34 mouse cellular contexts compared by ENCODE assay signal in genomic region chr4:125880028-125880427, GRCm38 (mm10).
DNase-seq lines count a peak whose midpoint lies in the region; ATAC-seq lines count a peak whose summit lies in the region.
"Had no signal": no experiment of that assay in that cellular context is flagged by ENCODE, and none has a peak within 500 bp of the region (broad histone marks: within the 10 kb centered on the region; RNA-seq: fewer than 3 reads in every experiment).

No protein-coding gene starts in this region.

- 0 out of 2 replicates have a peak, but pooled peaks have one; percentile 33 for ATAC-seq in heart, embryonic 15.5 days (replicated peaks; ENCODE audit: insufficient number of reproducible peaks, insufficient read depth, low FRiP score, low read depth)
- ATAC-seq in hindbrain, embryonic 14.5 days (ENCODE audit: low FRiP score) = no peak
- no peak for ATAC-seq in hindbrain, embryonic 11.5 days (ENCODE audit: low FRiP score)
- peak; percentile 54; the same call in 1 of the 2 replicates for ATAC-seq in neural tube, embryonic 14.5 days (ENCODE audit: low read depth)
- no peak for ATAC-seq in neural tube, embryonic 15.5 days (ENCODE audit: low FRiP score)
- ATAC-seq: intestine, postnatal 0 days; lung, postnatal 0 days; midbrain, embryonic 16.5 days had no signal

- DNase-seq in adrenal gland, adult (ENCODE audit: inconsistent age in 2 of 2, low spot score in 1 of 2) = peak; percentile 18 to 48
- no peak for DNase-seq in adrenal gland, adult 18-20 months (ENCODE audit: low spot score in 2 of 2)
- DNase-seq in heart, adult 9 months (ENCODE audit: low spot score in 2 of 2) = no peak
- no peak for DNase-seq in hindbrain, embryonic 14.5 days (ENCODE audit: low spot score)
- DNase-seq in hindbrain, embryonic 11.5 days (ENCODE audit: low spot score) = no peak
- DNase-seq: adrenal gland, postnatal 14 days; cerebellum, adult 2 months; cerebellum, postnatal 14 days; gastrocnemius, postnatal 14 days; heart, postnatal 14 days; kidney, adult 9 months; kidney, postnatal 10 days; layer of hippocampus, postnatal 36 days; left cerebral cortex, postnatal 4 days; liver, embryonic 13.5 days; lung, adult 18-20 months; lung, postnatal 4 days; right cerebral cortex, postnatal 4 days; thymus, adult 18-20 months; thymus, postnatal 25 days had no signal

- H3K9me3 ChIP-seq in heart, embryonic 15.5 days (replicated peaks) = no peaks in the 10 kb centered on the region
- H3K9me3 ChIP-seq in hindbrain, embryonic 14.5 days (ENCODE audit: control insufficient read depth, low read length) = no peaks in the 10 kb centered on the region
- no peaks in the 10 kb centered on the region for H3K9me3 ChIP-seq in hindbrain, embryonic 11.5 days (ENCODE audit: control insufficient read depth, low read length)
- no peaks in the 10 kb centered on the region for H3K9me3 ChIP-seq in neural tube, embryonic 14.5 days (ENCODE audit: control insufficient read depth, low read length)
- no peaks in the 10 kb centered on the region for H3K9me3 ChIP-seq in neural tube, embryonic 15.5 days (replicated peaks)
- H3K9me3 ChIP-seq: forebrain, embryonic 12.5 days; limb, embryonic 15.5 days; liver, embryonic 13.5 days; megakaryocyte, embryonic 14.5 days had no signal

- H3K27me3 ChIP-seq in heart, embryonic 15.5 days = no peaks in the 10 kb centered on the region
- H3K27me3 ChIP-seq in hindbrain, embryonic 14.5 days (ENCODE audit: control insufficient read depth, insufficient read depth, low read length) = no peaks in the 10 kb centered on the region
- H3K27me3 ChIP-seq in hindbrain, embryonic 11.5 days (ENCODE audit: control insufficient read depth, insufficient read depth, low read length) = no peaks in the 10 kb centered on the region
- no peaks in the 10 kb centered on the region for H3K27me3 ChIP-seq in neural tube, embryonic 14.5 days (ENCODE audit: control insufficient read depth, insufficient read depth, low read length)
- no peaks in the 10 kb centered on the region for H3K27me3 ChIP-seq in neural tube, embryonic 15.5 days (replicated peaks)
- H3K27me3 ChIP-seq: limb, embryonic 15.5 days; liver, embryonic 13.5 days had no signal

- H3K36me3 ChIP-seq in heart, embryonic 15.5 days = no peaks in the 10 kb centered on the region
- H3K36me3 ChIP-seq in hindbrain, embryonic 14.5 days (replicated peaks; ENCODE audit: control insufficient read depth, insufficient read depth) = no peaks in the 10 kb centered on the region
- H3K36me3 ChIP-seq in hindbrain, embryonic 11.5 days (ENCODE audit: control insufficient read depth, insufficient read depth, low read length) = no peaks in the 10 kb centered on the region
- no peaks in the 10 kb centered on the region for H3K36me3 ChIP-seq in neural tube, embryonic 14.5 days (ENCODE audit: control insufficient read depth, insufficient read depth, low read length)
- no peaks in the 10 kb centered on the region for H3K36me3 ChIP-seq in neural tube, embryonic 15.5 days
- H3K36me3 ChIP-seq: forebrain, embryonic 12.5 days; G1E; limb, embryonic 15.5 days; liver, embryonic 13.5 days had no signal

- no peak overlapping the region for H3K27ac ChIP-seq in heart, embryonic 15.5 days
- peak overlapping the region; percentile 62 for H3K27ac ChIP-seq in hindbrain, embryonic 14.5 days
- no peak overlapping the region for H3K27ac ChIP-seq in hindbrain, embryonic 11.5 days (ENCODE audit: low read depth, low read length)
- H3K27ac ChIP-seq in neural tube, embryonic 14.5 days (ENCODE audit: low read depth, low read length) = peak overlapping the region; percentile 23; the same call in 1 of the 2 replicates
- H3K27ac ChIP-seq in neural tube, embryonic 15.5 days (replicated peaks) = no peak overlapping the region; the same call in 1 of the 2 replicates
- H3K27ac ChIP-seq: forebrain, embryonic 12.5 days; limb, embryonic 15.5 days; liver, embryonic 13.5 days; stomach, postnatal 0 days had no signal

- no peak overlapping the region for H3K4me3 ChIP-seq in heart, embryonic 15.5 days
- no peak overlapping the region for H3K4me3 ChIP-seq in hindbrain, embryonic 14.5 days (replicated peaks; ENCODE audit: low read length)
- no peak overlapping the region for H3K4me3 ChIP-seq in hindbrain, embryonic 11.5 days (ENCODE audit: low read depth, low read length)
- H3K4me3 ChIP-seq in neural tube, embryonic 14.5 days (ENCODE audit: low read depth, low read length) = no peak overlapping the region
- H3K4me3 ChIP-seq in neural tube, embryonic 15.5 days (replicated peaks) = no peak overlapping the region
- H3K4me3 ChIP-seq: erythroblast, embryonic 14.5 days; forebrain, embryonic 12.5 days; limb, embryonic 15.5 days; liver, embryonic 13.5 days; megakaryocyte, embryonic 14.5 days; myocyte had no signal

- WGBS in heart, embryonic 15.5 days = 53% methylated on average over 6 of the region's 6 CpGs
- 33% methylated on average over 6 of the region's 6 CpGs for WGBS in hindbrain, embryonic 14.5 days
- 58% methylated on average over 6 of the region's 6 CpGs for WGBS in hindbrain, embryonic 11.5 days
- 52% methylated on average over 6 of the region's 6 CpGs for WGBS in neural tube, embryonic 14.5 days
- 30% methylated on average over 6 of the region's 6 CpGs for WGBS in neural tube, embryonic 15.5 days

- H3K9ac ChIP-seq in heart, embryonic 15.5 days = no peak overlapping the region
- no peak overlapping the region for H3K9ac ChIP-seq in hindbrain, embryonic 14.5 days
- no peak overlapping the region for H3K9ac ChIP-seq in hindbrain, embryonic 11.5 days (ENCODE audit: low read depth, low read length)
- H3K9ac ChIP-seq in neural tube, embryonic 14.5 days (replicated peaks; ENCODE audit: low read depth, low read length) = no peak overlapping the region
- no peak overlapping the region for H3K9ac ChIP-seq in neural tube, embryonic 15.5 days (replicated peaks)
- H3K9ac ChIP-seq: forebrain, embryonic 12.5 days; limb, embryonic 15.5 days; liver, embryonic 13.5 days had no signal

- H3K4me2 ChIP-seq in heart, embryonic 15.5 days = no peak overlapping the region
- no peak overlapping the region for H3K4me2 ChIP-seq in hindbrain, embryonic 14.5 days (replicated peaks)
- H3K4me2 ChIP-seq in hindbrain, embryonic 11.5 days (replicated peaks; ENCODE audit: low read depth, low read length) = no peak overlapping the region
- no peak overlapping the region for H3K4me2 ChIP-seq in neural tube, embryonic 14.5 days (ENCODE audit: low read depth, low read length)
- H3K4me2 ChIP-seq in neural tube, embryonic 15.5 days = no peak overlapping the region
- H3K4me2 ChIP-seq: forebrain, embryonic 12.5 days; heart, embryonic 11.5 days; limb, embryonic 15.5 days; liver, embryonic 13.5 days had no signal

- peaks cover 14% of the 10 kb centered on the region for H3K4me1 ChIP-seq in heart, embryonic 15.5 days (replicated peaks)
- H3K4me1 ChIP-seq in hindbrain, embryonic 14.5 days (replicated peaks; ENCODE audit: control insufficient read depth, insufficient read depth, low read length) = peaks cover 25% of the 10 kb centered on the region
- H3K4me1 ChIP-seq in hindbrain, embryonic 11.5 days (replicated peaks; ENCODE audit: control insufficient read depth, insufficient read depth, low read length) = no peaks in the 10 kb centered on the region; the same call in 1 of the 2 replicates
- no peaks in the 10 kb centered on the region; the same call in 1 of the 2 replicates for H3K4me1 ChIP-seq in neural tube, embryonic 14.5 days (ENCODE audit: control insufficient read depth, insufficient read depth, low read length)
- peaks cover 33% of the 10 kb centered on the region for H3K4me1 ChIP-seq in neural tube, embryonic 15.5 days
- H3K4me1 ChIP-seq: liver, embryonic 13.5 days; megakaryocyte, embryonic 14.5 days had no signal

Comparison
In these comparisons a context has a peak if more than half of its experiments do, and no peak if none do; other contexts are left out.
1. DNase-seq: peak in adrenal gland, adult (2 of 2); none in adrenal gland, adult 18-20 months (0 of 2), heart, adult 9 months (0 of 2), hindbrain, embryonic 14.5 days (single experiment) and hindbrain, embryonic 11.5 days (single experiment).
2. ATAC-seq: peak in heart, embryonic 15.5 days (single experiment) and neural tube, embryonic 14.5 days (single experiment); none in hindbrain, embryonic 14.5 days (single experiment), hindbrain, embryonic 11.5 days (single experiment) and neural tube, embryonic 15.5 days (single experiment).
3. H3K27ac ChIP-seq: peak in hindbrain, embryonic 14.5 days (single experiment) and neural tube, embryonic 14.5 days (single experiment); none in heart, embryonic 15.5 days (single experiment), hindbrain, embryonic 11.5 days (single experiment) and neural tube, embryonic 15.5 days (single experiment).